Mouse (Mus musculus): ENCODE results near the gene Rxfp1. TPM values are rescaled to one million over a fixed set of nuclear protein-coding genes. Genes with fewer than 3 reads are reported as not detected.

The Rxfp1 gene
- 0.38 and 0.75 TPM in 2 replicates for polyA plus RNA-seq (2012; rRNA removed)

- H3K4me1 ChIP-seq (replicated peaks; ENCODE audit: control insufficient read depth, insufficient read depth, low read length), result no peaks in the 10 kb centered on the region
- TF ChIP-seq CTCF (IDR thresholded peaks at IDR 0.05; ENCODE audit: borderline replicate concordance, control insufficient read depth, extremely low read depth, insufficient read depth, low read length, poor library complexity) (no peak), POLR2A (IDR thresholded peaks at IDR 0.05; ENCODE audit: control insufficient read depth, extremely low read depth, insufficient read depth, low read length, poor library complexity) (no peak)
- no peaks in the 10 kb centered on the region for H3K27me3 ChIP-seq (ENCODE audit: control insufficient read depth, insufficient read depth, low read length)
- no peak for DNase-seq
- H3K27ac ChIP-seq (ENCODE audit: control insufficient read depth, insufficient read depth, low read length), result no peak within 1 kb of the TSS
- H3K36me3 ChIP-seq (ENCODE audit: control insufficient read depth, insufficient read depth, low read length), result no peaks in the 10 kb centered on the region
- WGBS, result 59% methylated on average over 4 of the region's 4 CpGs
- H3K4me3 ChIP-seq (ENCODE audit: control insufficient read depth, insufficient read depth, low read length), result no peak within 1 kb of the TSS
Observed at GRCm38 (mm10) chr3:79737780-79738179, at the start of gene Rxfp1. Gene Rxfp1, minus strand, starts transcription at chr3:79737880.

DNA sequence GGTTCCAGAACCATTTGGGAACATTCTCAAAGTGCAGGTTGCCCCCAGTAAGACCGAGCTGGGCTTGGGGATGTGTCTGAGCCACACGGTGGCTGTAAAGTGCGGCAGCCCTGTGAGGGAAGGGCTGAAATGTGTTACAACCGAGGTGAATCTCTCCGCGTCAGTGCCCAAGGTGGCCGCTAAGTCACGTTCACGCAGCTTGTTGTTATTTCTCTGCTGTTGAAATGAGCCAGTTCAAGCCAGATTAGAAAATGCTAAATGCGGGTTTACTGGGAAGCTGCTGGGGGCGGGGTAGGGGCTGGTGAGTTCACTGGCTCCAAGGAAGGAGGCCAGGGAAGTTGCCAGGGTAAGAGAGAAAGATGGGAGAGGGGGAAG lies 46.7 kb upstream of the Rxfp1 start:
- no peaks in the 10 kb centered on the region; the same call in 1 of the 2 replicates for H3K27me3 ChIP-seq (ENCODE audit: control insufficient read depth, insufficient read depth, low read length)
- no peaks in the 10 kb centered on the region for H3K4me1 ChIP-seq (replicated peaks; ENCODE audit: control insufficient read depth, insufficient read depth, low read length)
- WGBS, result 23% methylated on average over 11 of the region's 11 CpGs
- no peaks in the 10 kb centered on the region for H3K36me3 ChIP-seq (ENCODE audit: control insufficient read depth, insufficient read depth, low read length)
- H3K4me3 ChIP-seq (ENCODE audit: control insufficient read depth, insufficient read depth, low read length), result no peak overlapping the region
- H3K27ac ChIP-seq (ENCODE audit: control insufficient read depth, insufficient read depth, low read length), result no peak overlapping the region
- DNase-seq, result no peak
- TF ChIP-seq POLR2A (IDR thresholded peaks at IDR 0.05; ENCODE audit: control insufficient read depth, extremely low read depth, insufficient read depth, low read length, poor library complexity) (no peak), CTCF (IDR thresholded peaks at IDR 0.05; ENCODE audit: borderline replicate concordance, control insufficient read depth, extremely low read depth, insufficient read depth, low read length, poor library complexity) (no peak)

DNA sequence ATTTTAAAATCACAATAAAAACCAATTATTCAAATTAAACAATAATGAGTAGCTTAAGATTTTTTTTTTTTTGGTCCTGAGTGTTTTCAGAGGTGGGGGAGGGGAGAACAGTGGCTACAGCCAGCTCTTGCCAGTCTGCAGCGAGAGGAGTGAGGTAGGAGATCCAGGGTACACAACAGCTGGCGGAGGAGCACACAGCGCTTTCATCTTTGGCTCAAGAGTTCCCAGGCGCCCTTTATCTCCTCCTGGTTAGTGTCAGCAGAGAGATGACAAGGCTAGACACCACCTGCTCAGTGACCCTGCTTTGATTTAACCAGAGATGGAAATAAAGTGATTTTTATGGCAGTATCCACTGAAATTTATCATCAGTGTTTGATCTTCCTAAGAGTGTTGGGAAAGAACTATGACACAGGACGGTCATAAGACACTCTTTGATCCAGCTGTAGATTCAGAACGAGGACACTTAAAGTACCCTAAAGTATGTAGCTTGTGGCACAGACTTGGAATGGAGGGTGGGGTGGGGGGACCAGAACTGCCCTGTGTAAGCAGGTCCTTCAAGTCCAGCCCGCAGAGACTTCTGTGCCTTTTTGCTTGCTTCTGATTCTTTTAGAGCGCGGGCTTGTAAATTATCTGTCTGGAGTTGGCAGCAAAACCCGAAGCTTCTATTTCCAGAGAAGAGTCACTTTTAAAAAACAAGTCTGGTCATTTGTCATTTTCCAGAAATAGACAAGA lies 46.1 kb upstream of the Rxfp1 start:
- H3K27me3 ChIP-seq (ENCODE audit: control insufficient read depth, insufficient read depth, low read length), result no peaks in the 10 kb centered on the region; the same call in 1 of the 2 replicates
- H3K4me1 ChIP-seq (replicated peaks; ENCODE audit: control insufficient read depth, insufficient read depth, low read length), result no peaks in the 10 kb centered on the region
- no peaks in the 10 kb centered on the region for H3K36me3 ChIP-seq (ENCODE audit: control insufficient read depth, insufficient read depth, low read length)
- no peak overlapping the region for H3K4me3 ChIP-seq (ENCODE audit: control insufficient read depth, insufficient read depth, low read length)
- no peak for DNase-seq
- TF ChIP-seq POLR2A (IDR thresholded peaks at IDR 0.05; ENCODE audit: control insufficient read depth, extremely low read depth, insufficient read depth, low read length, poor library complexity) (no peak), CTCF (IDR thresholded peaks at IDR 0.05; ENCODE audit: borderline replicate concordance, control insufficient read depth, extremely low read depth, insufficient read depth, low read length, poor library complexity) (no peak)
- no peak overlapping the region for H3K27ac ChIP-seq (ENCODE audit: control insufficient read depth, insufficient read depth, low read length)
- 60% methylated on average over 10 of the region's 10 CpGs for WGBS

DNA sequence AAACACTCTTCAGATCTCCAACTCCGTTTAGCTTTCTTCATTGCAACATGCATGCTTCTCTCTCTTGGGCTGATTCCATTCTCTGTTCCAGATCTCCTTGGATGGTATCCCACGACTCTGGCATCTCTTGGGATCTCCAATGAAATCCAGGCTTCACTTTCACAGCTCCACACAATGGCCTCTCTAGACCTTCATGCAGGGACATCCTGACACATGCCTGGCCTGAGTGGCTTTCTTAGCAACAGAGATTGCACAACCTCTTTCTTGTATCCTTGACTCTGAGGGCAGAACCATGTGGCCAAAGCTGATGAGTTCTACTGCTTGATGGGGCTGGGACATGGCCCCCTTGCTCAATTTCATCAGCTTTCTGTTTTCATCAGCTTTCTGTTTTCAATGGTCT lies 35.0 kb upstream of the Rxfp1 start:
- DNase-seq, result no peak
- WGBS, result 91% methylated on average over 2 of the region's 2 CpGs
- Histone ChIP-seq H3K4me1 (replicated peaks; ENCODE audit: control insufficient read depth, insufficient read depth, low read length) (no peaks in the 10 kb centered on the region), H3K27ac (ENCODE audit: control insufficient read depth, insufficient read depth, low read length) (no peak overlapping the region), H3K36me3 (ENCODE audit: control insufficient read depth, insufficient read depth, low read length) (no peaks in the 10 kb centered on the region), H3K27me3 (ENCODE audit: control insufficient read depth, insufficient read depth, low read length) (no peaks in the 10 kb centered on the region), H3K4me3 (ENCODE audit: control insufficient read depth, insufficient read depth, low read length) (no peak overlapping the region)
- no peak for TF ChIP-seq POLR2A (IDR thresholded peaks at IDR 0.05; ENCODE audit: control insufficient read depth, extremely low read depth, insufficient read depth, low read length, poor library complexity)
- TF ChIP-seq CTCF (IDR thresholded peaks at IDR 0.05; ENCODE audit: borderline replicate concordance, control insufficient read depth, extremely low read depth, insufficient read depth, low read length, poor library complexity), result no peak

DNA sequence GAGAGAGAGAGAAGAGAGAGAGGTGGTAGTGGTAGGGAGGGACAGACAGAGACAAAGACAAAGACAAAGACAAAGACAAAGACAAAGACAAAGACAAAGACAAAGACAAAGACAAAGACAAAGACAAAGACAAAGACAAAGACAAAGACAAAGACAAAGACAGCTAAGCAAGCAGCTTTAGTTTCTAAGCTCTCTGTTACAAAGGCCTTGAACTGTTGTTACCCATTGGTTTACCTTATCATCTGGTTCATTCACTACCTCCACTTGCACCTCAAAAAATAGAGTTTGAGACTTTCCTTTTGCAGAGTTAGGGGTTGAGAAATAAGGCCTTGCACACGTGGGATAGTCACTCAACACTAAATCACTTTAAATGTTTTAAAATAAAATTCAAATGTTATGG lies 16.1 kb upstream of the Rxfp1 start:
- Histone ChIP-seq H3K27ac (ENCODE audit: control insufficient read depth, insufficient read depth, low read length) (no peak overlapping the region), H3K4me3 (ENCODE audit: control insufficient read depth, insufficient read depth, low read length) (no peak overlapping the region), H3K36me3 (ENCODE audit: control insufficient read depth, insufficient read depth, low read length) (no peaks in the 10 kb centered on the region), H3K4me1 (replicated peaks; ENCODE audit: control insufficient read depth, insufficient read depth, low read length) (no peaks in the 10 kb centered on the region), H3K27me3 (ENCODE audit: control insufficient read depth, insufficient read depth, low read length) (no peaks in the 10 kb centered on the region)
- 81% methylated on average over 1 of the region's 1 CpGs for WGBS
- TF ChIP-seq CTCF (IDR thresholded peaks at IDR 0.05; ENCODE audit: borderline replicate concordance, control insufficient read depth, extremely low read depth, insufficient read depth, low read length, poor library complexity) (no peak), POLR2A (IDR thresholded peaks at IDR 0.05; ENCODE audit: control insufficient read depth, extremely low read depth, insufficient read depth, low read length, poor library complexity) (no peak)
- no peak for DNase-seq

- Histone ChIP-seq H3K36me3 (ENCODE audit: control insufficient read depth, insufficient read depth, low read length) (no peaks in the 10 kb centered on the region), H3K4me1 (replicated peaks; ENCODE audit: control insufficient read depth, insufficient read depth, low read length) (no peaks in the 10 kb centered on the region), H3K27me3 (ENCODE audit: control insufficient read depth, insufficient read depth, low read length) (no peaks in the 10 kb centered on the region), H3K4me3 (ENCODE audit: control insufficient read depth, insufficient read depth, low read length) (no peak overlapping the region), H3K27ac (ENCODE audit: control insufficient read depth, insufficient read depth, low read length) (no peak overlapping the region)
- TF ChIP-seq POLR2A (IDR thresholded peaks at IDR 0.05; ENCODE audit: control insufficient read depth, extremely low read depth, insufficient read depth, low read length, poor library complexity) (no peak), CTCF (IDR thresholded peaks at IDR 0.05; ENCODE audit: borderline replicate concordance, control insufficient read depth, extremely low read depth, insufficient read depth, low read length, poor library complexity) (no peak)
- DNase-seq, result peak; percentile 2
- 26% methylated on average over 6 of the region's 6 CpGs for WGBS
Observed at GRCm38 (mm10) chr3:79746585-79746984, 8.9 kb upstream of the Rxfp1 start.
